Mouse (Mus musculus): ENCODE measurements around the gene Agbl1.

Gene Agbl1

GRCm38 (mm10) chr7:76971334-76971733 lies 741.6 kb downstream of the Agbl1 start:
- no peak for DNase-seq

GRCm38 (mm10) chr7:77009571-77009970 lies 779.9 kb downstream of the Agbl1 start:
- no peak for DNase-seq

- DNase-seq = no peak
Measured at GRCm38 (mm10) chr7:77029019-77029418, 799.3 kb downstream of the Agbl1 start.

- no peak for DNase-seq
Measured at GRCm38 (mm10) chr7:77076033-77076432, 846.3 kb downstream of the Agbl1 start.

GRCm38 (mm10) chr7:77087266-77087665 lies 857.6 kb downstream of the Agbl1 start:
- DNase-seq = no peak

- no peak for DNase-seq
Measured at GRCm38 (mm10) chr7:77095153-77095552, 865.5 kb downstream of the Agbl1 start.

- DNase-seq = no peak
Measured at GRCm38 (mm10) chr7:77114021-77114420, 884.3 kb downstream of the Agbl1 start.

- no peak for DNase-seq
Measured at GRCm38 (mm10) chr7:77129045-77129444, 899.4 kb downstream of the Agbl1 start.

- no peak for DNase-seq
Measured at GRCm38 (mm10) chr7:77131950-77132349, 902.3 kb downstream of the Agbl1 start.

GRCm38 (mm10) chr7:77132615-77133420 lies 903.1 kb downstream of the Agbl1 start:
- DNase-seq = peak; percentile 5

- no peak for DNase-seq
Measured at GRCm38 (mm10) chr7:77134860-77135259, 905.2 kb downstream of the Agbl1 start.

- DNase-seq = no peak
Measured at GRCm38 (mm10) chr7:77138707-77139106, 909.0 kb downstream of the Agbl1 start.

- no peak for DNase-seq
Measured at GRCm38 (mm10) chr7:77147527-77147926, 917.8 kb downstream of the Agbl1 start.

- no peak for DNase-seq
Measured at GRCm38 (mm10) chr7:77148820-77149219, 919.1 kb downstream of the Agbl1 start.

- no peak for DNase-seq
Measured at GRCm38 (mm10) chr7:77149846-77150245, 920.2 kb downstream of the Agbl1 start.

GRCm38 (mm10) chr7:77152393-77152792 lies 922.7 kb downstream of the Agbl1 start:
- DNase-seq = no peak

GRCm38 (mm10) chr7:77152909-77153308 lies 923.2 kb downstream of the Agbl1 start:
- DNase-seq = no peak

GRCm38 (mm10) chr7:77164921-77165320 lies 935.2 kb downstream of the Agbl1 start:
- no peak for DNase-seq
